Mouse (Mus musculus) embryo, embryonic 11 days (tissue): ENCODE results near the gene Slc6a20a.
A peak's percentile ranks its signal among the peaks of the same experiment; 100 is the strongest.
"Not testable (repeated sequence)": the region's sequence is repeated elsewhere in the genome, so short reads cannot be mapped to it uniquely, and the experiment has no call there.

Source experiments
- DNase-seq: peaks from one replicate; pipeline ENCODE4 v3.0.0-alpha.2; 2015

The Slc6a20a gene

GRCm38 (mm10) chr9:123678327-123679105 lies at the start of gene Slc6a20a, which contains the start of gene Ccr9:
Slc6a20a (minus strand) TSS chr9:123678885.
Ccr9 (plus strand) TSS chr9:123678439.
- DNase-seq, result peak; percentile 41

GRCm38 (mm10) chr9:123722737-123723493 lies 44.2 kb upstream of the Slc6a20a start:
- DNase-seq, result no peak

- peak; percentile 100 for DNase-seq
These were observed 38.7 kb upstream of the Slc6a20a start, which contains the start of gene Lztfl1 for GRCm38 (mm10) chr9:123717186-123718008. Lztfl1 (minus strand) TSS chr9:123717697.

DNA sequence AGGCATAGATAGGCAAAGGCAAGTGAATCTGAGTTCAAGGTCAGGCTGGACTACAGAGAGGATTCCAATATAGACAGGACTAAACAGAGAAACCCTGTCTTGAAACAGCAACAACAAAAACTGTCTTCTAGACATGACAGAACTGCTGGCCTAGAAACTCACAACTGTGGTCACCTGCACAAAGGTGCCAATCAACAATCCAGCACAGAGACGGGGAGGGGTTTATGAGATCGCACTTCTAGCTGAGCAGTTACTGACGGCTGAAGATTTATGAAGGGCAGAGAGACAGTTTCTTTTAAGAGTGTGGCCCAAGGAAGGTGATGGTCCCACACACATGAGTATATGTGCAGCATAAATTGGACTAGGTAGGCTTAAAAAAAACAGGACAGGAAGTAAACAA lies 37.6 kb upstream of the Slc6a20a start:
- DNase-seq, result no peak

- no peak for DNase-seq
These were observed 34.4 kb upstream of the Slc6a20a start for GRCm38 (mm10) chr9:123713111-123713510.

DNA sequence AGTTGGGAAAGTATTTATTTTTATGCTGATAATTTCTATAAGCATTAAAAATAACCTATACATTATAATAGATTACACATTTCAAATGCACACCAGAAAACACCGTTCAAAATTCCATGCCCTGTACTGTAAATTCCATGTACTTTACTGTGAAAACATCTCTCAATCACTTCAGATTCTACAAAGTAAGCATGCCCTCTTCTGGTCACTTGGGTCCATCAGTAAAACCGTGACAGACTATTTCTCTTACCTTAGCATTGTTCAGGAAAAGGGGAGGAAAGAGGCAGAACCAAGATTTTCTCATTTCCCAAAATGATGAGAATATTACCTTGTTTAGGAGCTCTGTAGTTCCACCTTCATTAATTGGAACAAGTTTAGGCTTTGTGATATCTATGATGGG lies 30.5 kb upstream of the Slc6a20a start:
- DNase-seq, result no peak

GRCm38 (mm10) chr9:123701822-123702221 lies 23.1 kb upstream of the Slc6a20a start:
- no peak for DNase-seq

GRCm38 (mm10) chr9:123695634-123696302 lies 17.1 kb upstream of the Slc6a20a start:
- DNase-seq, result no peak

GRCm38 (mm10) chr9:123688227-123688626 lies 9.5 kb upstream of the Slc6a20a start:
- no peak for DNase-seq

GRCm38 (mm10) chr9:123686206-123686605 lies 7.5 kb upstream of the Slc6a20a start:
- DNase-seq, result no peak

- no peak for DNase-seq
These were observed 5.0 kb upstream of the Slc6a20a start for GRCm38 (mm10) chr9:123683704-123684103.

- no peak for DNase-seq
These were observed 513 bp upstream of the Slc6a20a start for GRCm38 (mm10) chr9:123679198-123679597.

- DNase-seq, result peak; percentile 63
These were observed 13.0 kb downstream of the Slc6a20a start for GRCm38 (mm10) chr9:123665645-123666044.

DNA sequence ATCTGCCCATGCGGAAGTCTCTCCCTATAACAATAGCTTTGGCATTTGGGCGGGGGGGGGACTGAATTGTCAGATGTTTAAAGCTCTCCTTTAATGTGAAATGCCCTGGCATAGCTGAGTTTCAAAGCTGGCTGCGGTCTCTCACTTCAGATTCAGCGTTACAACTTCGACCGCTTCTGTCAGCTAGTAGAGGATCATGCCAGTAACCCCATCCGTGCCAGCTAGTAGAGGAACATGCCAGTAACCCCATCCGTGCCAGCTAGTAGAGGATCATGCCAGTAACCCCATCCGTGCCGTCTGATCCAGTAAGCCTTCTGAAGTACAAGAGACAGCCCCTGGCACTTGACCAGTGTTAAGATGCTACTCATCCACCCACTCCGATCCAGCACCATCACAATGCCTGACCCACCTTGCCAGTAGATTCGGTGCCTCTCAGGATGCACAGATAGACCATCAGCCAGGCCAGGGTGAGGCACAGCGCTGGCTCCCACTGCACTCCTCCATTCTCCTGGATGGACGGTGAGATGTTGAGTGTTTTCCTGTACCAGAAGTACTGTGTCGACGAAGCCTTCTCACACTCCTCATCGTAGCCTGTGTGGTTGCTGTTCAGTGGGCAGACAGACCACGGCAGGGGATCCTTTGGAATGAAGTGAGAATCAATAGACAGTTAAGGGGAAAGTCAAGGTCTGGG lies 18.6 kb downstream of the Slc6a20a start:
- DNase-seq, result not testable (repeated sequence)

DNA sequence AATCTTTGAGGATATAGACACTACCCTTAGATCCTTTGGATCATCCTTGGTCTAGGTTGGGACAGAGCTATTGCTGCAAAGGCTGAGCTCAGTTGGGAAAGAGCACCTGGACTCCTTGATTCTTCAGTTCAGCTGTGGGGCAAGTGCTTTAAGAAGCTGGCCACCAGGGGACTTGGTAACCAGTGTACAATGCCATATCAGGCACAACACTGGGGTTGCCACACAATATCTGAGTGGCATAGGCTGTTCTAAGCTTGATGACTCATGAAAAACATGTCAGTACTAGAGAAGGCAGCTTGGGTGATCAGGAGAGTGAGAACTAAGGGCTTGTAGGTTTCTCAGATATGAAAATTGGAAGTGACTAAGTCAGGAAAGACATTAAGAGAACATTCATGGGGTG lies 19.7 kb downstream of the Slc6a20a start:
- no peak for DNase-seq

- no peak for DNase-seq
These were observed 21.2 kb downstream of the Slc6a20a start for GRCm38 (mm10) chr9:123657457-123657856.

GRCm38 (mm10) chr9:123651369-123651768 lies 27.3 kb downstream of the Slc6a20a start:
- peak; percentile 4 for DNase-seq

GRCm38 (mm10) chr9:123649785-123650511 lies 28.7 kb downstream of the Slc6a20a start:
- DNase-seq, result no peak

DNA sequence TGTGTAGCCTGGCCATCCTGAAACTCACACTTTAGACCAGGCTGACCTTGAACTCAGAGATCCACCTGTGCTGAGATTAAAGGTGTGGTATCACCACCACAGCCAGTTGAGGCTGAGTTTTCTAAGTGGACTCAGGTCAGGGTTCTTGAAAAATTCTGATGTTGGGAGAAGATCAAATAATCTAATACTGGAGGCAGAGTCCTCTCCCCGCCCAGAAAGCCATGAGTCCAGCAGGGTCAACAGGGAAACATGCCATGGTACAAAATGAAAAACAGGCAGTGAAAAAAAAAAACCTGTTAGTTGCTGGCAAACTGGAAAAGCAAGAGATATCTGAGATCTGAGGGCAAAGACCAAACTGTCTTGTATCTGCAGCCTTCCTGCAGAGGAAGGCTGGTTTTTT lies 38.6 kb downstream of the Slc6a20a start:
- no peak for DNase-seq

- peak; percentile 59 for DNase-seq
These were observed 40.0 kb downstream of the Slc6a20a start for GRCm38 (mm10) chr9:123638668-123639089.

GRCm38 (mm10) chr9:123638231-123638630 lies 40.5 kb downstream of the Slc6a20a start:
- DNase-seq, result no peak
